Mouse (Mus musculus) lung, embryonic 14.5 days (tissue): Measurements from ENCODE around the gene Cfap58. TPM values are rescaled to one million over a fixed set of nuclear protein-coding genes. Genes with fewer than 3 reads are reported as not detected.

Experiments used
- ATAC-seq: fragments of 200-750 bp; cut with Nextera tagmentation; 2 replicates; pipeline ENCODE4 v1.8.0; 2017; ENCODE audit warnings: mild to moderate bottlenecking, moderate TSS enrichment, moderate library complexity; ENCODE audit not compliant: insufficient read depth
- DNase-seq: peaks from one replicate; pipeline ENCODE4 v3.0.0-alpha.2; 2015
- H3K27ac ChIP-seq: fragments of 300-500 bp; sonication (generic); 2 replicates; pipeline ENCODE4 v1.5.1; 2014; ENCODE audit warnings: low read depth, mild to moderate bottlenecking, moderate library complexity
- H3K27me3 ChIP-seq: fragments of 300-500 bp; sonication (generic); 2 replicates; pipeline ENCODE4 v1.6.1; 2014; ENCODE audit warnings: low read length, control low read depth; ENCODE audit not compliant: insufficient read depth
- H3K36me3 ChIP-seq: fragments of 300-500 bp; sonication (generic); 2 replicates; pipeline ENCODE4 v1.6.1; 2014; ENCODE audit warnings: control low read depth; ENCODE audit not compliant: insufficient read depth
- H3K4me1 ChIP-seq: fragments of 300-500 bp; sonication (generic); 2 replicates; pipeline ENCODE4 v1.6.1; 2014; ENCODE audit warnings: antibody characterized with exemption, control low read depth; ENCODE audit not compliant: insufficient read depth
- H3K4me2 ChIP-seq: fragments of 300-500 bp; sonication (generic); 2 replicates; pipeline ENCODE4 v1.6.1; 2014; ENCODE audit warnings: mild to moderate bottlenecking
- H3K4me3 ChIP-seq: fragments of 300-500 bp; sonication (generic); 2 replicates; pipeline ENCODE4 v1.5.1; 2014; ENCODE audit warnings: low read depth, low read length
- H3K9ac ChIP-seq: fragments of 300-500 bp; sonication (generic); 2 replicates; pipeline ENCODE4 v1.6.1; 2014
- H3K9me3 ChIP-seq: fragments of 300-500 bp; sonication (generic); 2 replicates; pipeline ENCODE4 v1.6.1; 2016; ENCODE audit warnings: low read depth, low read length, control low read depth
- CTCF ChIP-seq: IDR thresholded peaks from 2 replicates; pipeline ENCODE4 v1.5.1; 2016; ENCODE audit warnings: antibody characterized with exemption, low read depth
- WGBS: fragments of 180-500 bp; shearing (Covaris S2); extraction: QIAGEN DNeasy Blood & Tissue Kit; methylation state at CpG from one replicate; pipeline ENCODE4 v1.1.7; 2014; 5-methylcytosine and 5-hydroxymethylcytosine counted together
- polyA plus RNA-seq: library from polyadenylated mRNA; unstranded; fragments of >200 nt; fragmentation: Nextera tagmentation; extraction: Ambion mirVana; gene quantifications from 2 replicates; pipeline ENCODE4 v1.2.1, GENCODE M21; 2014

The Cfap58 gene
- polyA plus RNA-seq, 1 experiment from 2014 or later = not detected

DNA sequence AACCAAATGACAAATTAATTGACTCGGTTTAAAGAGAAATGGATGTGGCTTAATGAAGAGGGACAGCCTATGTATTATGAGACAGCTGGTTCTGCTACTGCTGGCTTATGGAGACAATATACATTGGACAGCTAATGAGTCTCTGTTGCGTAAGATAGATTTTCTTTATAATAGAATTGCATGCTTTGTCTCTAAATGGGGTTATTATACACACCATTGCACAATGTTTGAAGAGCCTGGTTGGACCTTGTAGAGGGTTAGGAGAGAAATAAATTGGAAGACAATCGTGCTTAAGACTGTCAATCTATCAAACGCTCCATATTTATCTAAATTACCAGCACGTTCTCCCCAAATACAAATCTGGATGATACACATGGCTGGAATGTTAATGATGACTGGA is 85.3 kb downstream of the Cfap58 start:
- Histone ChIP-seq H3K27me3 (no peaks in the 10 kb centered on the region), H3K4me2 (no peak overlapping the region), H3K9ac (no peak overlapping the region), H3K9me3 (no peaks in the 10 kb centered on the region), H3K27ac (no peak overlapping the region), H3K4me1 (no peaks in the 10 kb centered on the region), H3K4me3 (no peak overlapping the region), H3K36me3 (no peaks in the 10 kb centered on the region)
- no peak for TF ChIP-seq CTCF
- ATAC-seq (no peak), DNase-seq (no peak)
- 67% methylated on average over 5 of the region's 5 CpGs for WGBS

DNA sequence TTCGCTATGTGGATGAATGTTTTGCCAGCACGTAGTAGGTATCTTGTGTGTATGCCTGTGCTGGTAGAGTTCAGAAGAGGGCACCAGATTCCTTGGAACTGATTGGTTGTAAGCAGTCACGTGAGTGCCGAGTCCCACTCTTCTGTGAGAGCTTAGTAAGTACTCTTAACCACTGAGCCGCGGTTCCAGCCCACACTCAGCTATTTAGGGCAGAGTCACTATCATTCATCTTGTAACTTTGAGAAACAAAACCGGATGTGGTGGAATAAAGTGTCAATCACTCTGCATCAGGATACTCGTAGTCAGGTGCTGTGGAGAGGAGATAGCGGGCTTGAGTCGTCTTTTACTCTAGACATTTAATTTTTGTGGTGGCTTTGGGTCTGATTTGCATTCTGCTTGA is 86.3 kb downstream of the Cfap58 start:
- no peak overlapping the region for H3K4me2 ChIP-seq
- H3K36me3 ChIP-seq = no peaks in the 10 kb centered on the region
- no peak for DNase-seq
- no peak overlapping the region for H3K9ac ChIP-seq
- WGBS = 83% methylated on average over 10 of the region's 10 CpGs
- H3K27ac ChIP-seq = no peak overlapping the region
- H3K9me3 ChIP-seq = no peaks in the 10 kb centered on the region
- TF ChIP-seq CTCF = no peak
- no peak overlapping the region for H3K4me3 ChIP-seq
- no peak for ATAC-seq
- no peaks in the 10 kb centered on the region for H3K4me1 ChIP-seq
- no peaks in the 10 kb centered on the region for H3K27me3 ChIP-seq

DNA sequence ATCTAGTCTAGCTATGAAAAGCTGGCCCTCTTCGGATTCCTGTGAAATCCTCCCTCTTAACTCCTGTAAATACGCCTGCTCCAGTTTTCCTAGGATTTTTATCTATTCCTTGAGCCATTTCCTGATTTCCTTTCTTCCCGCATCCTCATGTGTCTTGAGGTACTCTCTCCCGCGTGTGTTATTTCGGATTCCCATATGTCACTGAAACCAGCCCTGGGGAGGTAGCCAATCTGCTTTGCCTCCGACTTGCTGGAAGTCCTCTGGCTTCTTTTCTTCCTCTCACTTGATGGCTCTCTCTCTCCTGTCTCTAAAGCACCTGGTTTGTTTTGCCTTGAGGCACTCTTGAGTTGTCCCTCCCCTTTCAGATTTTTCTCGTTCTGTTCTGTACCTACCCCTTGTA is 87.9 kb downstream of the Cfap58 start:
- no peaks in the 10 kb centered on the region for H3K4me1 ChIP-seq
- no peaks in the 10 kb centered on the region for H3K27me3 ChIP-seq
- DNase-seq (no peak), ATAC-seq (no peak)
- no peak for TF ChIP-seq CTCF
- no peak overlapping the region for H3K4me2 ChIP-seq
- H3K9ac ChIP-seq = no peak overlapping the region
- 78% methylated on average over 8 of the region's 8 CpGs for WGBS
- H3K36me3 ChIP-seq = no peaks in the 10 kb centered on the region
- no peak overlapping the region for H3K27ac ChIP-seq
- H3K4me3 ChIP-seq = no peak overlapping the region
- H3K9me3 ChIP-seq = no peaks in the 10 kb centered on the region

DNA sequence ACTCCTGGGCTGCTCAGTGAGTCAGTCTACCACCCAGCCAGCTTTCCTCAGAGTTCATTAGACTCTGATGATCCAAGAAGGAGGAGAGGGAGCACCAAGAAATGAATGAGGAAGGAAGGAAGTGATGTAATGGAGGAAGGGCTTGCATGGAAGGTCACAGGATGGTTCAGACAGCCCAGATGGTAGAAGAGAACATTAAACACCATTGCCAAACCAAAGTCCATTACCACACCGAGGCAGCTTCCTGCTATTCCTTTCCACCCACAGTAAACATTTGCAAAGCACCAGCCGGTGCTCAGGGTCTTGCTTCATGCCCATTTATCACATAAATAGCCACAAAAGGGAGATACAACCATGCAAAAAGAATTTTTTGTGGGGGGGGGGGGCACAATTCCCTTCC is 89.4 kb downstream of the Cfap58 start:
- DNase-seq (no peak), ATAC-seq (no peak)
- no peak for TF ChIP-seq CTCF
- no peaks in the 10 kb centered on the region for H3K36me3 ChIP-seq
- H3K4me3 ChIP-seq = no peak overlapping the region
- WGBS = 39% methylated on average over 2 of the region's 2 CpGs
- H3K9me3 ChIP-seq = no peaks in the 10 kb centered on the region
- H3K27ac ChIP-seq = no peak overlapping the region
- no peak overlapping the region for H3K9ac ChIP-seq
- H3K27me3 ChIP-seq = no peaks in the 10 kb centered on the region
- no peaks in the 10 kb centered on the region for H3K4me1 ChIP-seq
- H3K4me2 ChIP-seq = no peak overlapping the region

DNA sequence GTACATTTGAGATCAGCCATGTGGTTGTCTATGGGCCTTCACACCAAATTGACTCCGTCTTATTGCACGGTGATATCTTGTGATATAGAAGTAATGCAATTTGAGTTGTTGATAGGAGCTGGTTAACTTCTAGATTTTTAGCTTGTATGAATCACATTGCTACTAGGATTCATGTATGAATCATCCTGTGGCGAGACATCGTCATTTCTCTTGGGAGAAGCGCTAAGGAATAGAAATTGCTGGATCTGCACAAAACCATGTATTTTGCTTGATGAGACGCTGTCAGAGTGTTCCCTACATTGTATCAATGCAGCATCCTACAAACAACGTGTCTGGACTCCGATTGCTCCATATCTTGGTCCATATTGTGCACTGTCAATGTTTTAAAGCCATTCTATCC is 102.1 kb downstream of the Cfap58 start:
- no peaks in the 10 kb centered on the region for H3K27me3 ChIP-seq
- no peak overlapping the region for H3K9ac ChIP-seq
- 87% methylated on average over 8 of the region's 8 CpGs for WGBS
- no peak for ATAC-seq
- no peak for DNase-seq
- 0 out of 2 replicates have a peak, but pooled peaks cover 2% of the 10 kb centered on the region for H3K4me1 ChIP-seq
- H3K4me2 ChIP-seq = no peak overlapping the region
- no peak overlapping the region for H3K27ac ChIP-seq
- no peaks in the 10 kb centered on the region for H3K9me3 ChIP-seq
- no peak for TF ChIP-seq CTCF
- no peak overlapping the region for H3K4me3 ChIP-seq
- H3K36me3 ChIP-seq = no peaks in the 10 kb centered on the region

DNA sequence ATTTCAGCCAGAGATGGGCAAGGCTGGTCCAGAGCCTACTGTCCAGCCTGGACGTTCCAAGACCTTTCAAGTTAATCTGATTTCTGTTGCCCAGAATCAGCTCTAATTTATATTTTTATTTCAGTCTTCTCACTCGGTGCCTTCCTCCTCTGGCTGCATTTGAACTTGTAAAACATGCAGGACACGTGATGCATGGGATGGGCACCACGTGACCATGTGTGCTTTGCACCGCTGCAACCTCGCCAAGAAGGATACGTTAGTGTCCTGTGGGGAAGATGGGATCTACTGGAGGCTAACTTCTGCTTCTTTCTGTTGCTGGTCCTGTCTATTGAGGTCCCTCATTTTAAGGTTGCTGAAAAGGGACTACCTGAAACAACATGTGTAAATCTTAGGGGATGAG is 109.8 kb downstream of the Cfap58 start:
- no peak overlapping the region for H3K4me3 ChIP-seq
- 0 out of 2 replicates have a peak, but pooled peaks cover 2% of the 10 kb centered on the region for H3K4me1 ChIP-seq
- H3K4me2 ChIP-seq = no peak overlapping the region
- ATAC-seq (no peak), DNase-seq (no peak)
- no peak overlapping the region for H3K9ac ChIP-seq
- no peak overlapping the region for H3K27ac ChIP-seq
- H3K27me3 ChIP-seq = no peaks in the 10 kb centered on the region
- WGBS = 81% methylated on average over 7 of the region's 7 CpGs
- no peak for TF ChIP-seq CTCF
- no peaks in the 10 kb centered on the region for H3K36me3 ChIP-seq
- no peaks in the 10 kb centered on the region for H3K9me3 ChIP-seq

DNA sequence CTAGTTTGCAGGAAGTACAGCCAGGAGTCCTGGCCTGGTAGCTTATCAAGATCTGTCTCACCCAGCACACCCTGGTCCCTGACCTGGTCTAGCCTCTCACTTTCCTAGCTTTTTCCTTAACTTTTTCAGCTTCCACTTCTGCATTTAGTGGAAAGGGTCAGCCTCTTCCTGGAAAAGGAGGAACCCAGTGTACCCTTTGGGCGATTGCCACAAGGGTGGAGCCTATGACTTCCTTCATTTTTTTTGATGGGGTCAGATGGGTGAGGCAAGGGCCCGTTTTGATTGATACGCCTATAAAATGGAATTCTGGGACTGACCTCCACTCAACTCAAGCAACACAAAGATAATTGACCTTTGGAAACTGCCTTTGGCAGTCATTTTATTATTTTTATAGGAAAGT is 111.9 kb downstream of the Cfap58 start:
- TF ChIP-seq CTCF = no peak
- DNase-seq (no peak), ATAC-seq (no peak)
- no peaks in the 10 kb centered on the region for H3K36me3 ChIP-seq
- H3K27ac ChIP-seq = no peak overlapping the region
- H3K9ac ChIP-seq = no peak overlapping the region
- H3K4me2 ChIP-seq = no peak overlapping the region
- 0 out of 2 replicates have a peak, but pooled peaks cover 2% of the 10 kb centered on the region for H3K4me1 ChIP-seq
- no peaks in the 10 kb centered on the region for H3K9me3 ChIP-seq
- no peaks in the 10 kb centered on the region for H3K27me3 ChIP-seq
- H3K4me3 ChIP-seq = no peak overlapping the region
- 73% methylated on average over 3 of the region's 3 CpGs for WGBS

DNA sequence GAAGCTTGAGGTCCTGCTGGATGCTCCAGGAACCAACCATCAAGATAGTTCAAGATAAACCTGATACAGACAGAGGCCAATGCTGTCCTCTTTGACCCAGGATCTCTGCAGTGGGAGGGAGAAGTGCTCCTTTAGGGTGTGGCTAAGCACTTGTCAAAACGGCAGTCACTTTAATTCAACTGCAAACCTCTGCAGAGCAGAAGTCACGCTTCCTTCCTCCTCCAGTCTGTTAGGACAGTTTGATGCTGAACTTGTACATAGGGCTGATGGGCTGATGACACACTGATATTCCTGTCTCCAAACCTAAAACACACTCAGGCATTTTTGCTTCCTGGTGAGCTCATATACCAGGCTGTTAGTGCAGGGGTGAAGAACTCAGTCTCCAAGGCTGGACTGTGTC is 125.8 kb downstream of the Cfap58 start:
- Histone ChIP-seq H3K4me1 (no peaks in the 10 kb centered on the region), H3K9ac (no peak overlapping the region), H3K27me3 (no peaks in the 10 kb centered on the region), H3K36me3 (no peaks in the 10 kb centered on the region), H3K27ac (no peak overlapping the region), H3K4me3 (no peak overlapping the region), H3K9me3 (no peaks in the 10 kb centered on the region), H3K4me2 (no peak overlapping the region)
- DNase-seq = no peak
- 28% methylated on average over 2 of the region's 2 CpGs for WGBS
- no peak for TF ChIP-seq CTCF
- ATAC-seq = no peak
